ENCODE assay signal across 9 mouse cellular contexts in genomic region chr13:34193384-34193783, GRCm38 (mm10). TPM values are rescaled to one million over a fixed set of nuclear protein-coding genes. Genes with fewer than 3 reads are reported as not detected.
A peak's percentile ranks its signal among the peaks of the same experiment; 100 is the strongest.
DNase-seq lines count a peak whose midpoint lies in the region; ATAC-seq and TF ChIP-seq lines count a peak whose summit lies in the region.
"Had no signal": no experiment of that assay in that cellular context is flagged by ENCODE, and none has a peak within 500 bp of the region (broad histone marks: within the 10 kb centered on the region; RNA-seq: fewer than 3 reads in every experiment).

No protein-coding gene starts in this region.

- H3K9ac ChIP-seq in forebrain, embryonic 16.5 days (replicated peaks; ENCODE audit: low read depth, low read length), result no peak overlapping the region
- H3K9ac ChIP-seq in midbrain, embryonic 11.5 days (ENCODE audit: low read length), result no peak overlapping the region
- H3K9ac ChIP-seq: liver, embryonic 14.5 days had no signal

- TF ChIP-seq POLR2A in brain, embryonic 14.5 days (IDR thresholded peaks at IDR 0.05; ENCODE audit: borderline replicate concordance, extremely low read depth, insufficient read depth, insufficient read length, poor library complexity, severe bottlenecking), result no peak

- no peaks in the 10 kb centered on the region for H3K9me3 ChIP-seq in forebrain, embryonic 16.5 days (ENCODE audit: control insufficient read depth, low read length)
- H3K9me3 ChIP-seq in midbrain, embryonic 11.5 days (ENCODE audit: control insufficient read depth, low read length), result no peaks in the 10 kb centered on the region

- H3K4me3 ChIP-seq in forebrain, embryonic 16.5 days (replicated peaks; ENCODE audit: low read length), result no peak overlapping the region
- no peak overlapping the region for H3K4me3 ChIP-seq in midbrain, embryonic 11.5 days (ENCODE audit: low read depth, low read length)

- peak; percentile 48 for ATAC-seq in forebrain, embryonic 16.5 days
- ATAC-seq in midbrain, embryonic 11.5 days (ENCODE audit: low FRiP score), result peak; percentile 67; the same call in 1 of the 2 replicates

- WGBS in forebrain, embryonic 16.5 days, result 31% methylated on average over 8 of the region's 8 CpGs
- WGBS in midbrain, embryonic 11.5 days, result 50% methylated on average over 8 of the region's 8 CpGs

- H3K36me3 ChIP-seq in forebrain, embryonic 16.5 days (ENCODE audit: control insufficient read depth, insufficient read depth), result peaks cover 12% of the 10 kb centered on the region
- H3K36me3 ChIP-seq in midbrain, embryonic 11.5 days (ENCODE audit: control insufficient read depth, insufficient read depth, low read length), result peaks cover 9% of the 10 kb centered on the region

- no peaks in the 10 kb centered on the region for H3K4me1 ChIP-seq in forebrain, embryonic 16.5 days (replicated peaks; ENCODE audit: control insufficient read depth, insufficient read depth, low read length)
- H3K4me1 ChIP-seq in midbrain, embryonic 11.5 days (ENCODE audit: control insufficient read depth, insufficient read depth, low read length), result peaks cover 13% of the 10 kb centered on the region

- no peak overlapping the region for H3K27ac ChIP-seq in forebrain, embryonic 16.5 days (ENCODE audit: low read length)
- H3K27ac ChIP-seq in midbrain, embryonic 11.5 days (ENCODE audit: low read depth, low read length), result peak overlapping the region; percentile 30; the same call in 1 of the 2 replicates
- H3K27ac ChIP-seq: liver, embryonic 14.5 days had no signal

- no peak overlapping the region for H3K4me2 ChIP-seq in forebrain, embryonic 16.5 days (ENCODE audit: low read length)
- no peak overlapping the region for H3K4me2 ChIP-seq in midbrain, embryonic 11.5 days

- DNase-seq in Muller cell, postnatal 12 days (ENCODE audit: inconsistent ontology term), result peak; percentile 63
- DNase-seq in brain, embryonic 14.5 days (ENCODE audit: low read depth), result peak; percentile 73
- DNase-seq in midbrain, embryonic 11.5 days (ENCODE audit: low spot score, missing footprints), result peak; percentile 86
- no peak for DNase-seq in kidney, postnatal 25 days
- DNase-seq in layer of hippocampus, postnatal 14 days (ENCODE audit: low spot score in 2 of 2), result no peak
- DNase-seq in kidney, postnatal 36 days, result no peak
- DNase-seq: cerebellum, postnatal 25 days had no signal

- no peaks in the 10 kb centered on the region for H3K27me3 ChIP-seq in forebrain, embryonic 16.5 days (replicated peaks; ENCODE audit: control insufficient read depth, insufficient read depth, low read length)
- no peaks in the 10 kb centered on the region for H3K27me3 ChIP-seq in midbrain, embryonic 11.5 days (ENCODE audit: control insufficient read depth, insufficient read depth, low read length)

- no peak for TF ChIP-seq CTCF in brain, embryonic 14.5 days (IDR thresholded peaks at IDR 0.05; ENCODE audit: borderline replicate concordance, extremely low read depth, insufficient read depth, insufficient read length)

RNA-seq across cellular contexts. Expression of gene Psmg4, which starts 30.6 kb away (rescaled TPM):
- 113 and 208 TPM in 2 replicates for polyA plus RNA-seq in brain, embryonic 14.5 days (2012; rRNA removed)
- polyA plus RNA-seq in forebrain, embryonic 16.5 days (2015; fragmentation: Nextera tagmentation; extraction: Ambion mirVana), result 82.3 and 89.0 TPM in 2 replicates
- 115 and 120 TPM in 2 replicates for polyA plus RNA-seq in midbrain, embryonic 11.5 days (2014; fragmentation: Nextera tagmentation; extraction: Ambion mirVana)
- total RNA-seq in layer of hippocampus, postnatal 14 days (2021), result 10 to 100 TPM; 26.1 to 33.6 TPM

Comparison
In these comparisons a context has a peak if more than half of its experiments do, and no peak if none do; other contexts are left out.
1. DNase-seq: peak in Muller cell, postnatal 12 days (single experiment), brain, embryonic 14.5 days (single experiment) and midbrain, embryonic 11.5 days (single experiment); none in kidney, postnatal 25 days (0 of 2), layer of hippocampus, postnatal 14 days (0 of 2) and kidney, postnatal 36 days (0 of 2).